Mouse (Mus musculus) cerebellum, postnatal 25 days (tissue): Measurements from ENCODE around the gene Rnf207.
A peak's percentile ranks its signal among the peaks of the same experiment; 100 is the strongest.

Source experiments
- DNase-seq, 2 experiments: peaks; one replicate each; pipeline ENCODE4 v3.0.0; 2021; ENCODE audit warnings: mixed read lengths in 2 of 2

Gene Rnf207

DNA sequence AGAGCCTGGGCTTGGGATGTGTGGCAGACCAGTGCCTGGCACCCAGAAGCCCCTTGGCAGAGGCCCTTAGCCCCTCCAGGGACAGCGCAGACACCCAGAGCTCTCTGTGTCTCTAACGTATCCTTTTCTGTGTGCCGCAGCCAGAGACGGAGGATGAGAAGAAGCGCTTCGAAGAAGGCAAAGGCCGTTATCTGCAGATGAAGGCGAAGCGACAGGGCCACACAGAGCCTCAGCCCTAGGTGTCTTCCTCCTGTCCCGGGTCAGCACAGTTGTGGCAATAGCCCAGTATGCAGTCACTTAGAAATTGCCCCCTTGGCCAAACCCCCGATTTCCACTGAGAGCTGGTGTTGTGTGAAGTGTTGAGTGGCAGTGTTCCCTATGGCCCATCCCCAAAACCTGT lies 47.5 kb downstream of the Rnf207 start:
- no peak for DNase-seq

- peak in 1 of 2 experiments; percentile 43 for DNase-seq
Observed at GRCm38 (mm10) chr4:152270599-152270998, 48.2 kb downstream of the Rnf207 start.

GRCm38 (mm10) chr4:152269967-152270366 lies 48.8 kb downstream of the Rnf207 start:
- DNase-seq, result no peak

GRCm38 (mm10) chr4:152267748-152268369 lies 50.9 kb downstream of the Rnf207 start:
- DNase-seq, result peak; percentile 83 to 85

- DNase-seq, result peak; percentile 79 to 86
Observed at GRCm38 (mm10) chr4:152266236-152266895, 52.4 kb downstream of the Rnf207 start.

GRCm38 (mm10) chr4:152265791-152266190 lies 53.0 kb downstream of the Rnf207 start:
- DNase-seq, result no peak

- no peak for DNase-seq
Observed at GRCm38 (mm10) chr4:152264867-152265568, 53.8 kb downstream of the Rnf207 start.

DNA sequence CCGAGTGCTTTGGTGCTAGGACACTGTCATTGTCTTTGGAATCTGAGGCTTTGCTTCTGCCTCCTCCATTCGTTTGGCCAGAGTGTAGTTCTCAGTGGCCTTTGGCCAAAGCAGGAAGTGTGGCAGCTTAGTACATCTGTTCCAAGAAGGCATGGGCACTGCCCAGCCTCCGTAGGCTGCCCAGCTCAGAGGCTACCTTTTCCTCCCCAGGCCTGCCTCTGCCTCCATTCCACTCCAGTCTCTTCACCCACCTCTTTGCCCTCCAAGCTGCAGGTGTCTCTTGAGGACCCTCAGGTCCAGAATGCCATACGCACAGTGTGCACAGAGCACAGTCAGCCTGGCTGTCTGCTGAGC lies 54.6 kb downstream of the Rnf207 start:
- peak in 1 of 2 experiments; percentile 53 for DNase-seq

GRCm38 (mm10) chr4:152263512-152264176 lies 55.1 kb downstream of the Rnf207 start:
- DNase-seq, result no peak

- no peak for DNase-seq
Observed at GRCm38 (mm10) chr4:152263089-152263488, 55.7 kb downstream of the Rnf207 start.

DNA sequence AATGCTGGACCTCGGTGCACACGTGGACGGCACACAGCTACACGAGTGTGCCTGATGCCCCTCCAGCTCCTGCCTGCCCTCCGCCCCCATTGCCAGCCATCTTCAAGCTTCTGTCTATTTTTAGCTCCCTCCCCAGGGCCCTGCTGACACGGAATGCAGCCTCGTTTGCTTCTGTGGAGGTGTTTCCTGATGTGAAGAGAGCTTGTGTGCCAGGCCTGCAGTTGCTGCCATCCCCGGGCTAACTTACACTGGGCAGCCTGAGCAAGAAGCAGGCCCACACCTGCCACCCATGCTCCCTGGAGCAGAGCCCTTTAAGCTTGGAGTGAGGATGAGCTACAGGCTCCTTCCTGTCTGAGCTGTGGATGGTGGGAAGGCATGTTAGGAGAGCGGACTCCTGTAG lies 56.6 kb downstream of the Rnf207 start:
- DNase-seq, result no peak

GRCm38 (mm10) chr4:152260451-152260850 lies 58.3 kb downstream of the Rnf207 start:
- DNase-seq, result no peak

GRCm38 (mm10) chr4:152257070-152257469 lies 61.7 kb downstream of the Rnf207 start:
- peak; percentile 82 to 88 for DNase-seq
